Mouse (Mus musculus): ENCODE data around the gene Mecp2.

Gene Mecp2

DNA sequence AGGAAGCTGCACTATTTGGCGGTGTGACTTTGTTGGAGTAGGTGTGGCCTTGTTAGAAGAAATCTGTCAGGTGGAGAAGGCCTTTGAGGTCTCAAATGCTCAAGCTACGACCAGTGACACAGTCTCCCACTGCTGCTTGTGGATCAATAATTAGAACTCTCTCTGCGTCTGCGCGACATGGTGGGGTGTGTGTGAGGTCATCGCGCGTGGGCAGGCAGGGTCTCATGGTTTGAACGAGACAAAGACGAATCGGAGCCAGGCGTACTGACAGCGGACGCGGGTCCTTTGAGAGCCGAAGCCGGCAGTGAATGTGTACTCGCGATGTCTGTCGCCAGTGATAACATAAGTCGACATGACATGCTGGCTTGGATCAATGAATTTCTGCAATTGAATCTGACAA, 128.8 kb downstream of the Mecp2 start:
- DNase-seq: no peak

DNA sequence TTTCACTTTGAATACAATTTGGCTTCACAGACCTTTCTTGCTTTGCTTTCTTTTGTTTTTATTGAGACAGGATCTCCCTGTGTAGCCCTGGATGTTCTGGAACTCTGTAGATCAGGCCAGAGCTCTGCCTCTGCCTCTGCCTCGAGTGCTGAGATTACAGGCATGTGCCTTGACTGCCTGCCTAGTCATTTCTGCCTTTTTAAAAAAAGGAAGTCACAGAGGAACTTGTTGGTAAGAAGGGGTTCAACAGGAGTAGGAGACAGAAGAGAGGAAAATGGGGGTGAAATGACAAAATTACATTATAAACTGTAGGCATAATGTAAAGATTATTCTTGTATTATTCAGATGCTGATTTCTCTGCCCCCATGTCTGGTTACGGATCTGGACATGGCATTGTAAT, 131.5 kb downstream of the Mecp2 start:
- no peak for DNase-seq

DNA sequence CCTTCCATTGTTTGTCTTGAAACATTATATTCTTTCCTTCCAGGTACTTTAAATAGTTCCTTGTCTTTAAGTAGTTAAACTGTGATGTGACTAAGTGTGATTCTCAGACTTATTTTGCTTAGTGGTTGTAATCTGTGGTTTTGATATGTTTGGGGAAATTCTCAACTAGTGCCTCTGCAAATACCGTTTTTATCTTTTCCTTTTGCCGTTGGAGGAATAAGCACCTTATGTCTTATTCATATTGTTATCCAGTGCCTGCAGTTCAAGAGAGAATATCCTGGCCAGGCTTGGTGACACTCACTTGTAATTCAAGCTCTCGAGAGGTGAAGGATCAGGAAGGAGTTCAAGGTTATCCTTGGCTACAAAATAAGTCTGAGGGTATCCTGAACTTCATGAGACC, 134.1 kb downstream of the Mecp2 start:
- DNase-seq: no peak

DNA sequence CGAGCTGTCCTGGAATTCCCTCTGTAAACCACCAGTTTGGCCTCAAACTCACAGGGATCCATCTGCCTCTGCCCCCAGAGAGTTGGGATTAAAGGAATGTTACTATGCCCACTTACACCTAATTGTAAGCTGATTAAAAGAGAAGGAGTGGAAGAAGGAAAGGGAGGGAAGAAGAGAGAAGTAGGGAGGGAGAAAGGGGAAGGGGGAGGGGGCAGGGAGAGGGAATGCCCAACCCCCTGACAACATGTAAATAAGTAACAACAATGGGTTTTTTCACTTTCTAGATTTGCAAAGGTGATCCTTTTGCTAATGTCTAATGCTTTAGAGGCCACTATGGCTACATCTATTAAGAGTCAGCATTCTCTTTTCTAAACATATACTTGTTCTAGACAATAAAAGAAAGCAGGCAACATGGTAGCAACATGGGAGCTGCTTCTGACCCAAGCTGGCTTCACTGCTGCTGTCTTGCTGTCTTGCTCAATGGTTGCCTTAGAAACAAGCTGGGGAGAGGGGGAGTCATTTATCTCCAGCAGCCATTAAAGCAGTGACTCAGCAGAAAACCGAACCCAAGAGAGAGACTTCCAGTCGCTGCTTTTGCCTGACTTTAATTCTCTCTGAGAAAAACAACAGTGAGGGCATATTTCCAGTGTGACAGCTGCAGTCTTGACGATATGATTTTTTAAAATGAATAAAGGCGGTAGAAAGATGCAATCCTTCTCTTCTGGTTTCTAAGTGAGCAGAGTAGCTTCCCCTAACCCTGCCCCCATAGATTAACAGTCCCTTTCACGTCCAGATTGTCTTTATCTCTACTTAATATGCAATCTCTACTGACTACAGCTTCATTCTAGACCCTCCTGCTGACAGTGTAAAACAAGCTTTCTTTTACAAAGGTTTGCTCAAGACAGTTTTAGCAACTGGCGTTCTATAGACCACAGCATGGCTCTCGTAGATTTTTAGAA, 136.0 kb downstream of the Mecp2 start:
- DNase-seq: no peak

GRCm38 (mm10) chrX:73977783-73978182, 157.4 kb downstream of the Mecp2 start:
- no peak for DNase-seq
